In genomic region chr5:66103386-66103785, GRCm38 (mm10) we compare ENCODE assay signal across 31 mouse cellular contexts.
"Had no signal": no experiment of that assay in that cellular context is flagged by ENCODE, and none has a peak within 500 bp of the region (broad histone marks: within the 10 kb centered on the region; RNA-seq: fewer than 3 reads in every experiment).

No protein-coding gene starts in this region.

- H3K27me3 ChIP-seq: limb, embryonic 12.5 days; limb, embryonic 13.5 days; limb, embryonic 15.5 days; liver, embryonic 12.5 days; liver, embryonic 13.5 days; liver, embryonic 15.5 days; lung, embryonic 15.5 days; midbrain, embryonic 12.5 days; midbrain, embryonic 13.5 days; midbrain, embryonic 15.5 days; neural tube, embryonic 12.5 days; neural tube, embryonic 13.5 days had no signal

- ATAC-seq: liver, embryonic 12.5 days; liver, postnatal 0 days; lung, postnatal 0 days; midbrain, embryonic 13.5 days; midbrain, embryonic 15.5 days; midbrain, embryonic 16.5 days had no signal

- H3K27ac ChIP-seq: left cerebral cortex, adult 2 months; limb, embryonic 10.5 days; limb, embryonic 12.5 days; limb, embryonic 13.5 days; limb, embryonic 15.5 days; liver, embryonic 12.5 days; liver, embryonic 13.5 days; liver, embryonic 14.5 days; liver, embryonic 15.5 days; lung, embryonic 15.5 days; midbrain, embryonic 12.5 days; midbrain, embryonic 13.5 days; midbrain, embryonic 15.5 days; neural tube, embryonic 12.5 days; neural tube, embryonic 13.5 days had no signal

- DNase-seq: left cerebral cortex, postnatal 4 days; liver; liver, embryonic 13.5 days; liver, postnatal 0 days; lung, adult 18-20 months; lung, adult 2 months; lung, embryonic 14.5 days; lung, postnatal 10 days; lung, postnatal 14 days; lung, postnatal 36 days; lung, postnatal 4 days; midbrain, embryonic 14.5 days had no signal

- H3K36me3 ChIP-seq: limb, embryonic 10.5 days; limb, embryonic 12.5 days; limb, embryonic 13.5 days; limb, embryonic 15.5 days; liver, embryonic 12.5 days; liver, embryonic 13.5 days; liver, embryonic 15.5 days; lung, embryonic 15.5 days; midbrain, embryonic 12.5 days; midbrain, embryonic 13.5 days; midbrain, embryonic 15.5 days; neural tube, embryonic 12.5 days; neural tube, embryonic 13.5 days had no signal

- H3K9ac ChIP-seq: limb, embryonic 12.5 days; limb, embryonic 13.5 days; limb, embryonic 15.5 days; liver, embryonic 12.5 days; liver, embryonic 13.5 days; liver, embryonic 14.5 days; liver, embryonic 15.5 days; liver, postnatal 0 days; lung, embryonic 14.5 days; lung, embryonic 15.5 days; midbrain, embryonic 12.5 days; midbrain, embryonic 13.5 days; midbrain, embryonic 15.5 days; neural tube, embryonic 12.5 days; neural tube, embryonic 13.5 days had no signal

- H3K4me3 ChIP-seq: left cerebral cortex, adult 2 months; limb, embryonic 10.5 days; limb, embryonic 12.5 days; limb, embryonic 13.5 days; limb, embryonic 15.5 days; liver, embryonic 12.5 days; liver, embryonic 13.5 days; liver, embryonic 15.5 days; lung, embryonic 15.5 days; megakaryocyte, embryonic 14.5 days; midbrain, embryonic 12.5 days; midbrain, embryonic 13.5 days; midbrain, embryonic 15.5 days; myocyte; neural tube, embryonic 12.5 days; neural tube, embryonic 13.5 days had no signal

- H3K4me2 ChIP-seq: limb, embryonic 12.5 days; limb, embryonic 13.5 days; limb, embryonic 15.5 days; liver, embryonic 11.5 days; liver, embryonic 12.5 days; liver, embryonic 13.5 days; liver, embryonic 15.5 days; lung, embryonic 14.5 days; lung, embryonic 15.5 days; midbrain, embryonic 12.5 days; midbrain, embryonic 13.5 days; midbrain, embryonic 15.5 days; neural tube, embryonic 12.5 days; neural tube, embryonic 13.5 days had no signal

- H3K9me3 ChIP-seq: limb, embryonic 10.5 days; limb, embryonic 12.5 days; limb, embryonic 13.5 days; limb, embryonic 15.5 days; liver, embryonic 12.5 days; liver, embryonic 13.5 days; liver, embryonic 15.5 days; lung, embryonic 15.5 days; megakaryocyte, embryonic 14.5 days; midbrain, embryonic 12.5 days; midbrain, embryonic 13.5 days; midbrain, embryonic 15.5 days; neural tube, embryonic 12.5 days; neural tube, embryonic 13.5 days had no signal

- H3K4me1 ChIP-seq: limb, embryonic 15.5 days; lung, embryonic 15.5 days; midbrain, embryonic 12.5 days; midbrain, embryonic 13.5 days; midbrain, embryonic 15.5 days; neural tube, embryonic 12.5 days; neural tube, embryonic 13.5 days had no signal
